Mouse (Mus musculus) heart, embryonic 13.5 days (tissue): ENCODE measurements around the gene Ccdc88c. TPM values are rescaled to one million over a fixed set of nuclear protein-coding genes. Genes with fewer than 3 reads are reported as not detected.

Experiments
- ATAC-seq: fragments of 200-750 bp; cut with Nextera tagmentation; 2 replicates; pipeline ENCODE4 v1.8.0; 2017; ENCODE audit warnings: moderate TSS enrichment; ENCODE audit not compliant: insufficient number of reproducible peaks, low FRiP score, low TSS enrichment; ENCODE audit errors: extremely low read depth
- H3K27ac ChIP-seq: fragments of 300-500 bp; sonication (generic); replicated peaks from 2 replicates; pipeline ENCODE4 v1.5.1; 2015; ENCODE audit warnings: moderate library complexity, mild to moderate bottlenecking, inconsistent platforms
- H3K27me3 ChIP-seq: fragments of 300-500 bp; sonication (generic); replicated peaks from 2 replicates; pipeline ENCODE4 v1.6.1; 2015; ENCODE audit warnings: mild to moderate bottlenecking, inconsistent platforms
- H3K36me3 ChIP-seq: fragments of 300-500 bp; sonication (generic); 2 replicates; pipeline ENCODE4 v1.6.1; 2015; ENCODE audit warnings: mild to moderate bottlenecking, inconsistent platforms
- H3K4me1 ChIP-seq: fragments of 300-500 bp; sonication (generic); 2 replicates; pipeline ENCODE4 v1.6.1; 2015; ENCODE audit warnings: inconsistent platforms
- H3K4me2 ChIP-seq: fragments of 300-500 bp; sonication (generic); 2 replicates; pipeline ENCODE4 v1.6.1; 2015; ENCODE audit warnings: inconsistent platforms, mild to moderate bottlenecking, moderate library complexity
- H3K4me3 ChIP-seq: fragments of 300-500 bp; sonication (generic); 2 replicates; pipeline ENCODE4 v1.5.1; 2015; ENCODE audit warnings: moderate library complexity, mild to moderate bottlenecking, inconsistent platforms
- H3K9ac ChIP-seq: fragments of 300-500 bp; sonication (generic); 2 replicates; pipeline ENCODE4 v1.6.1; 2015; ENCODE audit warnings: inconsistent platforms, mild to moderate bottlenecking, moderate library complexity
- H3K9me3 ChIP-seq: fragments of 300-500 bp; sonication (generic); 2 replicates; pipeline ENCODE4 v1.6.1; 2016; ENCODE audit warnings: inconsistent platforms
- WGBS: fragments of 180-500 bp; shearing (Covaris S2); methylation state at CpG from one replicate; pipeline ENCODE4 v1.1.7; 2015; ENCODE audit warnings: mixed read lengths; 5-methylcytosine and 5-hydroxymethylcytosine counted together
- polyA plus RNA-seq: library from polyadenylated mRNA; unstranded; fragments of >200 nt; fragmentation: Nextera tagmentation; extraction: Ambion mirVana; gene quantifications from 2 replicates; pipeline ENCODE4 v1.2.1, GENCODE M21; 2015

The Ccdc88c gene
- polyA plus RNA-seq, 1 experiment from 2014 or later, result 1.8 TPM

- no peak overlapping the region for H3K27ac ChIP-seq
- 0 out of 2 replicates have a peak, but pooled peaks cover 5% of the 10 kb centered on the region for H3K36me3 ChIP-seq
- no peaks in the 10 kb centered on the region for H3K9me3 ChIP-seq
- ATAC-seq, result no peak
- no peaks in the 10 kb centered on the region for H3K4me1 ChIP-seq
- peaks cover 9% of the 10 kb centered on the region; the same call in 1 of the 2 replicates for H3K27me3 ChIP-seq
- no peak overlapping the region for H3K4me3 ChIP-seq
- no peak overlapping the region for H3K9ac ChIP-seq
- H3K4me2 ChIP-seq, result no peak overlapping the region
- 79% methylated on average over 15 of the region's 15 CpGs for WGBS
Observed at GRCm38 (mm10) chr12:100924646-100925339, 104.1 kb downstream of the Ccdc88c start.

GRCm38 (mm10) chr12:100910731-100911130, 118.1 kb downstream of the Ccdc88c start:
- Histone ChIP-seq H3K4me3 (no peak overlapping the region), H3K36me3 (no peaks in the 10 kb centered on the region), H3K9ac (no peak overlapping the region), H3K4me1 (peaks cover 5% of the 10 kb centered on the region; the same call in 1 of the 2 replicates), H3K27me3 (peaks cover 50% of the 10 kb centered on the region), H3K4me2 (no peak overlapping the region), H3K9me3 (no peaks in the 10 kb centered on the region), H3K27ac (no peak overlapping the region)
- WGBS, result 82% methylated on average over 12 of the region's 12 CpGs
- ATAC-seq, result no peak

DNA sequence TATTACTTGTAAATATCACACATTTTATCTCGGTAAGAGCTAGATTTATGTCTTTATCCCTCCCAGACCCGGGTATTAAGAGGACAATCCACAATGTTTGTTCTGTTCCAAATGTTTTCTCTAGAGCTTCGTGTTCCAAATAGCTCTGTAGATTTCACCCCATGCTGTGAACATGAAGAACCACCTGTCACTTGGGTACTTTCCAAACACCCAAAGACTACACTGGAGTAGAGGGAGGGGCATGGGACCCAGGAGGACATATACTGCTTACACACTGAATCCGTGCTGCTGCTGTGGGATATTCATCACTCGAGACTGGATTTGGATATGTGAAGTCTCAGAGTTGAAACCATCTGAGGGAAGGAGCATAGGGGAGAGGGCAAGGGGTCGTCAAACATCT, 119.1 kb downstream of the Ccdc88c start:
- peaks cover 50% of the 10 kb centered on the region for H3K27me3 ChIP-seq
- no peaks in the 10 kb centered on the region for H3K36me3 ChIP-seq
- peaks cover 5% of the 10 kb centered on the region; the same call in 1 of the 2 replicates for H3K4me1 ChIP-seq
- H3K4me2 ChIP-seq, result no peak overlapping the region
- WGBS, result 66% methylated on average over 6 of the region's 6 CpGs
- H3K9ac ChIP-seq, result no peak overlapping the region
- ATAC-seq, result no peak
- H3K9me3 ChIP-seq, result no peaks in the 10 kb centered on the region
- no peak overlapping the region for H3K4me3 ChIP-seq
- H3K27ac ChIP-seq, result no peak overlapping the region

- no peak for ATAC-seq
- Histone ChIP-seq H3K36me3 (no peaks in the 10 kb centered on the region), H3K4me3 (peak overlapping the region; percentile 61), H3K4me2 (peak overlapping the region; percentile 84), H3K9me3 (no peaks in the 10 kb centered on the region), H3K27ac (no peak overlapping the region), H3K27me3 (peaks cover 50% of the 10 kb centered on the region), H3K9ac (peak overlapping the region; percentile 82), H3K4me1 (peaks cover 5% of the 10 kb centered on the region; the same call in 1 of the 2 replicates)
- WGBS, result 29% methylated on average over 10 of the region's 10 CpGs
Observed at GRCm38 (mm10) chr12:100908298-100909034, 120.4 kb downstream of the Ccdc88c start.

DNA sequence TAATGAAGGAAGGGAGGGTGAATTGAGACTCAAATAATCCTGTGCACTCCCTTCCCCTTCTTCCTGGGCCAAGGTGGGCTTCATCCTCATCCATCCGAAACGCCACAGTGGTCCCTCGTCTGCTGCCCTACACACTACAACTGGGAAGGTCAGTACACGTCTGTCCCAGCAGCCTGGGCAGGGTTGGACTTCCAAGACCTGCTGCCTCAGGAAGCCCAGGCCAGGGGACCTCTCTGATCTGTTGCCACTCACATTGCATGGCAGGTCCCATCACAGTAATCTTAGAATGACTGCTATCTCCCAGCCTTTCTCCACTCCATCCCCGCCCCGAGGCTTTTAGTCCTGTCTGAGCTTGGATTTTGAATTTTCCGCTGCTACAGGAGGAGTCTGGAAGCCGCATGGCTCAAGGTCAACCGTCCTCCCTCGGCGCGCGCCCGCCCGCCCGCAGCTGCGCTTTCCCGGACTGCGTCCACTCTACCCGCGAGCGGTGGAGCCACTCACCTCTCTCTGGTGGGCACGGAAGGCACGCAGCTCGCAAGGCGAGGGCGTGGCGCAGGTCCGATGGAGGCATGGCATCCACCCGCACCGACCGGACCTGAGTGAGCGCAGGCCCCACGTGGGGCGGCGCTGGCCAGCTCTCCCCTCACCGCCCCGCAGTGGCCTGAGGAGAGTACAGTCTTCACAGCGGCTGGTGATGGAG, 121.1 kb downstream of the Ccdc88c start, which contains the start of gene Gpr68:
TSS of gene Gpr68 (minus strand) at position 601 of the 700 bp plus-strand sequence.
- peak within 1 kb of the TSS; percentile 61 for H3K4me3 ChIP-seq
- 5% methylated on average over 39 of the region's 39 CpGs for whole genome bisulfite sequencing
- H3K27me3 ChIP-seq, result peaks cover 55% of the 10 kb centered on the region
- H3K4me1 ChIP-seq, result peaks cover 5% of the 10 kb centered on the region; the same call in 1 of the 2 replicates
- no peak; the same call in 1 of the 2 replicates for ATAC-seq
- peak within 1 kb of the TSS; percentile 82 for H3K9ac ChIP-seq
- no peaks in the 10 kb centered on the region for H3K9me3 ChIP-seq
- H3K27ac ChIP-seq, result 0 out of 2 replicates have a peak within 1 kb of the TSS, but pooled peaks have one; percentile 28
- H3K4me2 ChIP-seq, result peak within 1 kb of the TSS; percentile 84
- no peaks in the 10 kb centered on the region for H3K36me3 ChIP-seq

DNA sequence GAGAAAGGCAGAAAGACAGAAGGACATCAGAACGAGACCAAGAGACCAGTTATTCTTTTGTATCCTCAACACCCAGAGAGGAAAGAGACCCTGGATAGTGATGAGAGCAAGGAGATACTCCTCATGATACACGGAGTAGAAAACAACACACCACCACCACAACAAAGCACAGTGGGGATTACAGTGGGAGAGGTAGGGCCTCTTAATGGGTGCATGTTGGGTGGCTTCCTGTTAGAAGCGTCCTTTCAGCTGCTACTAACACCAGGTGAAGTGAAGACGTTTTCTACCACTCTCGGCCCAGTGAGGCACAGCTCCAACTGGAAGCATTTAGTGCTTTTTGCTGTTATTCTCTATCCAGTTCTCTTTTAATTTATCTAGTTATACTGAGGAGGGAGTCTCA, 122.0 kb downstream of the Ccdc88c start:
- peak overlapping the region; percentile 84 for H3K4me2 ChIP-seq

GRCm38 (mm10) chr12:100903761-100904160, 125.1 kb downstream of the Ccdc88c start:
- no peaks in the 10 kb centered on the region for H3K9me3 ChIP-seq
- 75% methylated on average over 9 of the region's 9 CpGs for WGBS
- no peak for ATAC-seq
- no peak overlapping the region for H3K9ac ChIP-seq
- no peak overlapping the region for H3K27ac ChIP-seq
- no peak overlapping the region for H3K4me2 ChIP-seq
- peaks cover 13% of the 10 kb centered on the region for H3K4me1 ChIP-seq
- no peaks in the 10 kb centered on the region for H3K36me3 ChIP-seq
- H3K27me3 ChIP-seq, result peaks cover 73% of the 10 kb centered on the region
- H3K4me3 ChIP-seq, result no peak overlapping the region

More for the DNA sequence above, 122.0 kb downstream of the Ccdc88c start:
- no peak for ATAC-seq
- Histone ChIP-seq H3K9me3 (no peaks in the 10 kb centered on the region), H3K27ac (no peak overlapping the region), H3K4me1 (peaks cover 5% of the 10 kb centered on the region; the same call in 1 of the 2 replicates), H3K9ac (peak overlapping the region; percentile 82; the same call in 1 of the 2 replicates), H3K36me3 (no peaks in the 10 kb centered on the region), H3K27me3 (peaks cover 62% of the 10 kb centered on the region), H3K4me3 (peak overlapping the region; percentile 61; the same call in 1 of the 2 replicates)
- 75% methylated on average over 5 of the region's 5 CpGs for WGBS

DNA sequence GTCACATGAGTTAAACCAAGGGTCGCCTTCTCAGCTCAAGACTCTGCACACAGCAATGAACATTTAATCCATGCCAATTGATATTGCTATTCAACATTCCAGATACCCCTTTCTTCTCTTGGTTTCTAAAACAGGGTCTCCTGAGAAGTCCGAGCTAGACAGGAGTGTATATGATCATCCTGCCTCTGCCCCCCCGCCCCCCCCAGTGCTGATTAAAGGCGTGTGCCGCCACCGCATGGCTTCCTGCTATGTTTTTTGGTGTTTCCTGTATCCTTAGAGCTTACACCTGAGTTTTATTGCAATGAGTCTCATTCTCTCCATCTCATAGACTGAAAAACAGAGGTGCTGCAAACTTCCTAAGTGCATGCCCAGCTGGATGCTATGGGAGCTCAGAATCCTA, 127.5 kb downstream of the Ccdc88c start:
- H3K4me3 ChIP-seq, result no peak overlapping the region
- peaks cover 13% of the 10 kb centered on the region for H3K4me1 ChIP-seq
- ATAC-seq, result no peak
- no peaks in the 10 kb centered on the region for H3K9me3 ChIP-seq
- no peak overlapping the region for H3K9ac ChIP-seq
- no peak overlapping the region for H3K27ac ChIP-seq
- peaks cover 73% of the 10 kb centered on the region for H3K27me3 ChIP-seq
- H3K36me3 ChIP-seq, result no peaks in the 10 kb centered on the region
- no peak overlapping the region for H3K4me2 ChIP-seq
- WGBS, result 68% methylated on average over 6 of the region's 6 CpGs

DNA sequence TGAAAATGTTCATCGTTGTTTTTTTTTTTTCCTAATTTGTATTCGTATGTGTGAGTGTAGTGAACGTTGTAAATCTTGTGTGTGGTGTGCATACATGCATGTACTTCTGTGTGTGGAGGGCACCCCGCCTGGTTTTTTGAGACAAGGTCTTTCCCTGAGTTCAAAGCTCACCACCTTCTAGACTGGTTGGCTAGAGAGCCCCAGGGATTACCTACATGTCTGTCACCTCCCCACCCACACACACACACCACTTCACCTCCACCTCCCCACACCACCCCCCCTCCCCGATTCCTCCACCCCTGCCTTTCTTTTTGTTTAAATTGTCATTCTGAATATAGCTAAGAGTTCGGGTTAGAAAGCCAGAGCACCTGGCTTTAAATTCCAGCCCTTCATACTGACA, 128.0 kb downstream of the Ccdc88c start:
- Histone ChIP-seq H3K9ac (no peak overlapping the region), H3K4me3 (no peak overlapping the region), H3K27me3 (peaks cover 72% of the 10 kb centered on the region), H3K9me3 (no peaks in the 10 kb centered on the region), H3K4me2 (no peak overlapping the region), H3K4me1 (peaks cover 13% of the 10 kb centered on the region), H3K36me3 (no peaks in the 10 kb centered on the region), H3K27ac (no peak overlapping the region)
- WGBS, result 63% methylated on average over 6 of the region's 6 CpGs
- ATAC-seq, result no peak

GRCm38 (mm10) chr12:100899111-100899640, 129.7 kb downstream of the Ccdc88c start:
- Histone ChIP-seq H3K27ac (no peak overlapping the region), H3K9ac (peak overlapping the region; percentile 65), H3K36me3 (no peaks in the 10 kb centered on the region), H3K4me3 (peak overlapping the region; percentile 47), H3K4me1 (peaks cover 13% of the 10 kb centered on the region), H3K9me3 (no peaks in the 10 kb centered on the region), H3K4me2 (peak overlapping the region; percentile 75), H3K27me3 (peaks cover 76% of the 10 kb centered on the region)
- WGBS, result under 1% methylated on average over 30 of the region's 30 CpGs
- no peak for ATAC-seq
